Mouse (Mus musculus) embryonic fibroblast, embryonic 13.5 days (primary cell): Measurements from ENCODE around the gene Olfr1402. TPM values are rescaled to one million over a fixed set of nuclear protein-coding genes. Genes with fewer than 3 reads are reported as not detected.

Experiments
- H3K27ac ChIP-seq: 2 replicates; pipeline ENCODE4 v1.5.1; 2012; ENCODE audit warnings: low read length, control low read depth, inconsistent platforms; ENCODE audit not compliant: insufficient read depth
- H3K4me1 ChIP-seq: 2 replicates; pipeline ENCODE4 v1.6.1; 2011; ENCODE audit warnings: low read length; ENCODE audit not compliant: control insufficient read depth, insufficient read depth
- H3K4me3 ChIP-seq: 2 replicates; pipeline ENCODE4 v1.5.1; 2011; ENCODE audit warnings: mild to moderate bottlenecking, control low read depth, low read length; ENCODE audit not compliant: insufficient read depth
- CTCF ChIP-seq: IDR thresholded peaks from 2 replicates; pipeline ENCODE4 v1.5.1; 2011; ENCODE audit warnings: mild to moderate bottlenecking, control low read depth, low read length, moderate library complexity, borderline replicate concordance; ENCODE audit not compliant: insufficient read depth
- POLR2A ChIP-seq: IDR thresholded peaks from 2 replicates; pipeline ENCODE4 v1.6.1; 2011; ENCODE audit warnings: low read depth, mild to moderate bottlenecking, control low read depth, low read length, moderate library complexity
- polyA plus RNA-seq: library from polyadenylated mRNA; stranded (reverse); fragments of >200 nt; gene quantifications from 2 replicates; pipeline ENCODE4 v1.2.4, GENCODE M21; 2011; ENCODE audit warnings: low read depth; ENCODE audit not compliant: missing spikeins, insufficient read length

Olfr1402 gene
- not detected in 2 replicates for polyA plus RNA-seq

DNA sequence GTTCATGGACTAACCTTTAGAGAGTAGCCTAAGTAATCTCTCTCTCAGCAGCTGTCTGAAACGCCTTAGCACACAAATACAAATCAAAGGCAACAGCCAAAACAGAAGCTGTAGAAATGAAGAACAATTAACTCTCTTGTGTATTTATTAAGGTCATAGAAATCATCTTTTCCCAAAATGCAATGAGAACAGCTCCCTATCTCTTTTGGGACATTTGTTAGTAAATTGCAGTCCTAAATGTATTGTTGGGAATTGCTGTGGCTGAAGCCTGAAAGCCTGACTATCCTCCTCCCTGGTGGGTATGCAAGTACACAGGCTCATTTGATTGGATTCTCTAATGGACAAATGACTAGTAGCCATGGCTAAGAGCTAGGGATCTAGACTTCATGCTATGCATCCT lies at the start of gene Olfr1402:
Gene Olfr1402, minus strand, starts transcription at position 101 of the 400 bp plus-strand sequence.
- no peaks in the 10 kb centered on the region for H3K4me1 ChIP-seq

GRCm38 (mm10) chr3:97455286-97455685 lies 33.5 kb upstream of the Olfr1402 start:
- peaks cover 6% of the 10 kb centered on the region for H3K4me1 ChIP-seq
- TF ChIP-seq CTCF (no peak), POLR2A (no peak)
- no peak overlapping the region for H3K4me3 ChIP-seq
- no peak overlapping the region for H3K27ac ChIP-seq

More for the DNA sequence above, at the start of gene Olfr1402:
- H3K4me3 ChIP-seq: no peak within 1 kb of the TSS
- no peak for TF ChIP-seq POLR2A
- TF ChIP-seq CTCF: no peak
- no peak within 1 kb of the TSS for H3K27ac ChIP-seq

DNA sequence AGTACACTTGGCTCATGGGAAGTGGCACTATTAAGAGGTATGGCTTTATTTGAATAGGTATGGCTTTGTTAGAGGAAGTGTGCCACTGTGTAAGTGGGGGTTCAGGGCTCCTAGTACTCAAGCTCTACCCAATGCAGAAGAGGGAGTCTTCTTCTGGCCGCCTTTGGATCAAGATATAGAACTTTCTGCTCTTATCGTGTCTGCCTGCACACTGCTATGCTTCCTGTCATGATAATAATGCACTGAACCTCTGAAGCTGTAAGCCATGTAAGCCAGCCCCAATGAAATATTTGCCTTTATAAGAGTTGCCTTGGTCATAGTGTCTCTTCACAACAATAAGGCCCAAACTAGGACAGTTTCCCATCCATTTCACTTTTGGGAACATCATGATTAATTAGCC lies 16.8 kb upstream of the Olfr1402 start:
- Histone ChIP-seq H3K4me1 (no peaks in the 10 kb centered on the region), H3K4me3 (no peak overlapping the region), H3K27ac (no peak overlapping the region)
- TF ChIP-seq CTCF (no peak), POLR2A (no peak)

DNA sequence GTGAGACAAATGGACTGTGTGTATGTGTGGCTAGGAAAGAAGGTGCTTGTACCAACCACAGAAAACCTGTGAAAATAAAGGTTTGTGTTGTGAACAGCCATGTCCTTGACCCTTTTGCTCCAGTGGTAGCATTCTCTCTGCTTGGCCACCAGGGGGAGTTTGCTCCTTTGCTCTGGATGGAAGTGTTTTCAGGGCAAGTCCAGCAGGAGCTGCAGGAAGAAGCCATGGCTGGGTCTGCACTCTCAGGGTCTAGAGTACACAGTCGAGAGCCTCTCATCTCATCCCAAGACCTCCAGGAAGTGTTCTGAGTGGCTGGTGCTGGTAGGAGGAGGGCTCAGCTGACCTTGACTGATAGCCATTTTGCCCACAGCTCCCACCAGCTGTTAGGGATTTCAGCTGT lies 27.5 kb downstream of the Olfr1402 start:
- no peak overlapping the region for H3K27ac ChIP-seq
- H3K4me3 ChIP-seq: no peak overlapping the region
- H3K4me1 ChIP-seq: no peaks in the 10 kb centered on the region
- TF ChIP-seq POLR2A: no peak
- peak; percentile 37; the same call in 1 of the 2 replicates for TF ChIP-seq CTCF

DNA sequence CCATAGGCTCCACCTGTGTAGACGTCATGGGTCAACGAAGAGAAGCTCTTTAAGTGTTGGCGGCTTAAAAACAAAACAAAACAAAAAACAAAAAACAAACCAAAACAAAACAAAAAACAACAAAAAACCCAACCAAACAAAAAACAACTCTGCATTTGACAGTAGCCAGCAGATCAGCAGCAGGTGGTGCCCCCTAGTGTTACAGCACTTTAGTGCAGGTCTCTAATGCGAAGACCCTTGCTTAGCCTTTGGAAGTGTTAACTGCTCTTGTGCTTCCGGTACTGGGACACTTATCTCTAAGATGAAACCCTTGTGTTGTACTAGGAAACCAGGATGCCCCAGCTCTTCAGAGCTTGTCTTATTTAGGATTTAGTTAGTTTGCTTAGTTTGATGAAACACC lies 28.7 kb downstream of the Olfr1402 start:
- no peak for TF ChIP-seq POLR2A
- no peak for TF ChIP-seq CTCF

DNA sequence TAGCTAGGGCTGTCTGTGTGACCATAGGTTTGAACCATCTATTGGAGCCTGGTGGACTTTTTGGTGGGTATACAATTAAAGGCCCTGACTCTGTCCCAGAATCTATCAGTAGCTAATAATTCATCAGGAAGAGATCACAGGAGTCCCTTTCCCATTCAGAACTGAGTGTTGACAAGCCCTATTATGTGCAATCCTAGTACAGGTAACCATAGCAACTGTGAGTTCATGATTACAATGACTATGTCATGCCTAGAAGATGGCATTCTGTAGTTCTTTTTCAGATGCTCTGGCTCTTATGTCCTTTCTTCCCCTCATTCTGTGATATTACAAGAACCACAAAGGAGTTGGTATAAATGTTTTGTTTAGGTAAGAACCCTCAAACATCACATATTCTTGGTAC lies 51.4 kb downstream of the Olfr1402 start:
- TF ChIP-seq CTCF (no peak), POLR2A (no peak)
- H3K4me1 ChIP-seq: no peaks in the 10 kb centered on the region
- no peak overlapping the region for H3K4me3 ChIP-seq
- H3K27ac ChIP-seq: no peak overlapping the region

More for the DNA sequence above, 28.7 kb downstream of the Olfr1402 start:
- Histone ChIP-seq H3K4me3 (no peak overlapping the region), H3K4me1 (no peaks in the 10 kb centered on the region), H3K27ac (no peak overlapping the region)

DNA sequence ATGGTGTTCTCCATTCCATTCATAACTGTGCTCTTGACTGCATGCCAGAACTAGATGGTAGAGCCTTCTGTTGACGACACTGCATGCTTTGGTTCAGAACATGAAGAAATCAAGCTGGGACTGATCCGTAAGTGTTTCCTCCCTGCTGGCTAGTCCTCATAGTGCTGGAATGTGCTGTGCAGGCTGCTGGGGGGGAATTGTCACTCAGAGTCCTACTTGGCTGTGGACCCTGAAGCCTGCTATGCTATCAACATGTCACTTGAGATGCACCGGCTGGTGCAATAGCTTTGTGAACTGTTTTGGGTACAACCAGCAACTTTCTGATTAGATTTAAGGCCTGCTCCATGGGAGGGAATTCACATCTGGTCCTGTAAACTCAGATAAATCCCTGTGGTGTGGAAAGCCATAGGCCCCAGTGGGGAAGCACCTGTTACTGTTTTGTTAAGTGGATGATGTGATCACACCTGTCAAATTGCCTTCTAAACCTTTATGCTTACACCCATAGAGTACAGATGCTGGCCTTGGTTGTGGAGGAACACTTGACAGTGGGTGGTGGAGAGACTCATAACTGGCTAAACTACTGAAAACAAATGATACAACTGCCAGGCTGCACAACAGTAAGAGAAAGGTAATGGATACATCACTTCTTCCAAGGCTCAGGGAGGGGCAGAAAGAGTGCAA lies 58.3 kb downstream of the Olfr1402 start:
- H3K4me1 ChIP-seq: peaks cover 7% of the 10 kb centered on the region
- TF ChIP-seq CTCF: no peak
- TF ChIP-seq POLR2A: no peak
- no peak overlapping the region for H3K27ac ChIP-seq
- no peak overlapping the region for H3K4me3 ChIP-seq

DNA sequence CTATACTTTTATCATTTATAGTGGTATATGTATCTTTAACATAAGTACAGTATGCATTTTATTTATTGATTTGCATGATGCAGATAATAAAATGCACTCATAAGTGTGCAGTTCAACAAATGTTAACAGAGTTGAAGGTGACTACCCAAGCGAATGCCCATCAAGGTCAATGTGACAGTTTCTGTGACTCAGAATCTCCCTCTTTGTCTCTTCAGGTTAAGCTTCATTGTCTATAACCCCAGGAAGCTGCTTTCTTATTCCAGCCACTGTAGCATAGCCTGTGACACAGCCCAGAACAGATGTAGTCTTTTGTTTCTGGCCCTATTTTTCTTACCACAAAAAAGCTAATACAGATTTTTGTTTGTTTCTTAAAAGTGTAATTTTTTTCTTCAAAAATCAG lies 63.4 kb downstream of the Olfr1402 start:
- no peak for TF ChIP-seq POLR2A
- no peak for TF ChIP-seq CTCF
- H3K4me3 ChIP-seq: no peak overlapping the region
- H3K4me1 ChIP-seq: peaks cover 5% of the 10 kb centered on the region
- H3K27ac ChIP-seq: no peak overlapping the region

Other genes starting within 250 kb of the Olfr1402 start
- gene Bcl9, start 124.1 kb downstream of the Olfr1402 start, polyA plus RNA-seq: 32.2 and 36.8 TPM in 2 replicates
- 5.7 and 9.3 TPM in 2 replicates for gene Chd1l, start 188.2 kb upstream of the Olfr1402 start, polyA plus RNA-seq
- gene Fmo5, start 206.8 kb upstream of the Olfr1402 start, polyA plus RNA-seq: 1.5 and 2.3 TPM in 2 replicates
- 23.8 and 30.2 TPM in 2 replicates for gene Prkab2, start 236.2 kb upstream of the Olfr1402 start, polyA plus RNA-seq